Mouse (Mus musculus): ENCODE results near the gene Tnfrsf23.

DNA sequence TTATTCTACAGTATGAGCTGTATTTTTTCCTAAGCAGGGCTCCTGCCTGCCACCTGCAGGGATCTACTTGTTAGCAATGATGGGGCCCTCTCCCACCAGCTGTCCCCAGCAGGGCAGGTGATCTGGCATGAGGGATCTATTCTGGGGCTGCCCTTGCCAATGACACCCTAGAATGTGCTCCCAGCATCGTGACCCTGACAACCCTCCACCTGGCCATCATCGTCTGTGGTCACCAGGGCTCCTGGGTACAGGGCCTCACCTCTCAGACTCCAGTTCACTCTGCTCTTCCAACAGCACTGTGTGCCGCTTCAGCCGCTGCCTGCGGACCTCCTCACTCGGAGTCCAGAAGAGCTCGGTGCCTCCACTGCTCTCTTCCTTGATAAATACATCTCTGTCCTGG is 8.9 kb upstream of the Tnfrsf23 start:
- TF ChIP-seq CTCF (IDR thresholded peaks at IDR 0.05; ENCODE audit: borderline replicate concordance, extremely low read depth, insufficient read depth, insufficient read length) (no peak), POLR2A (IDR thresholded peaks at IDR 0.05; ENCODE audit: borderline replicate concordance, extremely low read depth, insufficient read depth, insufficient read length, poor library complexity, severe bottlenecking) (no peak)
